Mouse (Mus musculus): ENCODE results near the gene Snrnp70. TPM values are rescaled to one million over a fixed set of nuclear protein-coding genes. Genes with fewer than 3 reads are reported as not detected.
A peak's percentile ranks its signal among the peaks of the same experiment; 100 is the strongest.

Snrnp70 gene
- polyA plus RNA-seq, 1 experiment from 2014 or later, result 202 TPM

DNA sequence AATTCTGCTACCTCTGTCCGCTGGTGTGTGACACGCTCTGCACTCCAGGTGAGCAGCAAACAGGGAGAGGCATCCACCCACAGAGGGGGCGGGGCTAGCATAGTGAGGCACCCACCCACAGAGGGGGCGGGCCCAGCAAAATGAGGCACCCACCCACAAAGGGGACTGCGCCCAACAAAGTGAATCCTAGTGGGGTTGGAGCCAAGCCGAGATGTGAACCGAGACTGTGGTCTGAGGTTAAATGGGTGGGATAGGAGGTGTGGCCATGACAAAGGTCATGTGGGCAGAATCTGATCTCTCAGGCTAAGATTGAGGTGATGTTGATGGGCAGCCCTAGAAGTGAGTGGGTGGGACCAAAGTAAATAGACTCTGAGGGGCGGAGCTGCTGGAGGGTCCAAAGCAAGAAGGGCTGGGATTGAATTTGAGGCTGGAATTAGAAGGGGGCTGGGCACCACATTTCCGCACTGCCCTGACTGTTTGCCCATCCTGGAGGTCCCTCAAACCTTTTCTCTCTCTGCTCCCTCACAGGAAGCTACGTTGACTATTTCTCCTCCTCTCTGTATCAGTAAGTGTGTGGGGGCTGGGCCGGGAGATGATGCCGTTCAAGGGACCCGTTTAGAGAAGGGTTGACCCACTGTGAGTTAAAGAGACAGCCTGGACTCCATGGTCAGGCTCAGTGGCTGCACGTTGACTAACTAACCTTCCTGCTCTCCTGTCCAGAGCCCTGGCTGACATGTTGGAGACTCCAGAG is 57.2 kb downstream of the Snrnp70 start:
- no peak for ATAC-seq (replicated peaks)
- 6% methylated on average over 14 of the region's 14 CpGs for WGBS
- H3K4me3 ChIP-seq, result no peak overlapping the region
- peaks cover 41% of the 10 kb centered on the region for H3K4me1 ChIP-seq
- H3K4me2 ChIP-seq, result peak overlapping the region; percentile 54
- H3K9ac ChIP-seq, result no peak overlapping the region
- no peak overlapping the region for H3K27ac ChIP-seq
- H3K27me3 ChIP-seq (replicated peaks), result peaks cover 9% of the 10 kb centered on the region
- no peaks in the 10 kb centered on the region for H3K36me3 ChIP-seq (replicated peaks)
- H3K9me3 ChIP-seq, result no peaks in the 10 kb centered on the region

DNA sequence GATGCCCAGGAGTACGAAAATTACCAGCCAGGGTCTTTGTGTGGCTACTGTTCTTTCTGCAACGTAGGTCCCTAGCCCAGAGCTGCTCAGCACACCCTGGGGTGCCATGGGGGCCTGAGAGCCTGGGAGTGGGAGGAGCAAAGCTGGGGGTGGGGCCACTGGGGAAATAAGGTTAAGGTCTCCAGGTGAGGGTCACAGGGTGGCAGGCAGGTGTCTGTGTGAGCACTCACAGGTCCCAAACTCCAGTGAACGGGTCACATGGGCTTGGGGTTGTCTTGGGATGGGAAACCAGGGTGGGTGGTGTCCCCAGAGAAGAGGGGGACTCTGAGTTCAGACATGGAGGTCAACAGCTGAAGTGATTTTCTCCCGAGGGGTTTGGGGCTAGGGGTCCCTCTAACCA is 58.1 kb downstream of the Snrnp70 start:
- Histone ChIP-seq H3K4me3 (no peak overlapping the region), H3K9me3 (no peaks in the 10 kb centered on the region), H3K4me1 (peaks cover 49% of the 10 kb centered on the region), H3K9ac (no peak overlapping the region), H3K27ac (no peak overlapping the region), H3K36me3 (replicated peaks) (no peaks in the 10 kb centered on the region), H3K27me3 (replicated peaks) (peaks cover 9% of the 10 kb centered on the region), H3K4me2 (no peak overlapping the region)
- ATAC-seq (replicated peaks), result no peak
- 7% methylated on average over 4 of the region's 4 CpGs for WGBS

DNA sequence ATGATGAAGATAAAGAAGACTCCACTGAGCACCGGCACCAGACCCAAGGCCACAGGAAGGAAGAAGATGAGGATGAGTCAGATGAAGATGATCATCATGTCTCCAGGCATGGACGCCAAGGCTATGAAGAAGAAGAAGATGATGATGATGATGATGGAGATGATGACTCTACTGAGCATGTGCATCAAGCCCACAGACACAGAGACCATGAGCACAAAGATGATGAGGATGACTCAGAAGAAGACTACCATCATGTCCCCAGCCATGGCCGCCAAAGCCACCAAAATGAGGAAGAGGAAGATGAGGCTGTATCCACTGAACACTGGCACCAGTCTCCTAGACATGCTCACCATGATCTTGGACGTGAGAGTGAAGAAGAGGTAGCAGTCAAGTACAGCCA is 59.2 kb downstream of the Snrnp70 start:
- Histone ChIP-seq H3K4me2 (no peak overlapping the region), H3K4me3 (no peak overlapping the region), H3K4me1 (peaks cover 54% of the 10 kb centered on the region), H3K36me3 (replicated peaks) (no peaks in the 10 kb centered on the region), H3K27ac (no peak overlapping the region), H3K9me3 (no peaks in the 10 kb centered on the region), H3K9ac (no peak overlapping the region), H3K27me3 (replicated peaks) (peaks cover 6% of the 10 kb centered on the region; the same call in 1 of the 2 replicates)
- ATAC-seq (replicated peaks), result no peak
- 96% methylated on average over 4 of the region's 4 CpGs for whole genome bisulfite sequencing

DNA sequence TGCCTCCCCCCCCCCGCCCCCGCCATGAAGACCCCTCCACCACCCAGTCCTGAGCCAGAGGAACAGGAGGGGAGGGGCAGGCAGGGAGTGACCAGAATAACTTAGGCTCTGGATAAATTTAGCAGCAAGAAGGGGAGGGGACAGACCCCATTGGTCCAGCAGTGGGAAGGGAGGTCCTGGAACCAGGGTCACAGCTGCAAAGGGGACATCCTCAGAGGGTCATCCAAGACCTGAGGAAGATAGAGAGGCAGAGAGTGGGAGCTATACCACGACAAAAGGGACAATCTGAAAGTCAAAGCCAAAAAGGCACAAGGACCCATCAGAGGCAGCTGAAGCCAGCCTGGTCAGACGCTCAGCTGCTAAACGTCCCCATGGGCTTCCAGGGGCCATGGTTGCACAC is 60.5 kb downstream of the Snrnp70 start, which contains the start of gene Hrc:
TSS of gene Hrc (plus strand) at position 235 of the 400 bp plus-strand sequence.
- Histone ChIP-seq H3K4me3 (no peak within 1 kb of the TSS), H3K9ac (no peak within 1 kb of the TSS), H3K4me2 (peak within 1 kb of the TSS; percentile 91; the same call in 1 of the 2 replicates), H3K27me3 (replicated peaks) (0 out of 2 replicates have a peak, but pooled peaks cover 4% of the 10 kb centered on the region), H3K36me3 (replicated peaks) (no peaks in the 10 kb centered on the region), H3K4me1 (peaks cover 41% of the 10 kb centered on the region), H3K9me3 (no peaks in the 10 kb centered on the region), H3K27ac (no peak within 1 kb of the TSS)
- no peak for ATAC-seq (replicated peaks)
- 41% methylated on average over 5 of the region's 5 CpGs for WGBS

DNA sequence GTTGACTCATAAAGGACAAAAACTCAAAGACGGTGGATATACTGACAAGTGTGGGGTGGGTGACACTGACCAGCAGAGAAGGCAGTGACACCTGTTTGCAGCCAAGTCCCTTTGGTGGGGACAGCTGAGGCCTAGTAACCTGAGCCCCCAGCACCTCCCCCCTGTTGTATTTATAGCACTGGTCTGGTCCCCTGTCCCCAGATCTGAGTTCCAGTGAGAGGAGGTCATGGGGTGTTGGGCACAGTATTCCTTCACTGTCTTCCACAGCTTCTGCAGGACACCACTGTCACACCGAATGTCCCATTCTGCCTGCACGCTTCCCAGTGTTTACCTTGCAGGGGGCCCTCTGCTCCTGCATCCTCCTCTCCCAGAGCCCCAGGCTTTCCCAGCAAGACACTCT is 60.9 kb downstream of the Snrnp70 start:
- Histone ChIP-seq H3K27me3 (replicated peaks) (0 out of 2 replicates have a peak, but pooled peaks cover 4% of the 10 kb centered on the region), H3K9ac (no peak overlapping the region), H3K4me2 (no peak overlapping the region), H3K4me3 (no peak overlapping the region), H3K27ac (no peak overlapping the region), H3K4me1 (peaks cover 37% of the 10 kb centered on the region), H3K9me3 (no peaks in the 10 kb centered on the region), H3K36me3 (replicated peaks) (no peaks in the 10 kb centered on the region)
- no peak for ATAC-seq (replicated peaks)
- WGBS, result 28% methylated on average over 3 of the region's 3 CpGs

DNA sequence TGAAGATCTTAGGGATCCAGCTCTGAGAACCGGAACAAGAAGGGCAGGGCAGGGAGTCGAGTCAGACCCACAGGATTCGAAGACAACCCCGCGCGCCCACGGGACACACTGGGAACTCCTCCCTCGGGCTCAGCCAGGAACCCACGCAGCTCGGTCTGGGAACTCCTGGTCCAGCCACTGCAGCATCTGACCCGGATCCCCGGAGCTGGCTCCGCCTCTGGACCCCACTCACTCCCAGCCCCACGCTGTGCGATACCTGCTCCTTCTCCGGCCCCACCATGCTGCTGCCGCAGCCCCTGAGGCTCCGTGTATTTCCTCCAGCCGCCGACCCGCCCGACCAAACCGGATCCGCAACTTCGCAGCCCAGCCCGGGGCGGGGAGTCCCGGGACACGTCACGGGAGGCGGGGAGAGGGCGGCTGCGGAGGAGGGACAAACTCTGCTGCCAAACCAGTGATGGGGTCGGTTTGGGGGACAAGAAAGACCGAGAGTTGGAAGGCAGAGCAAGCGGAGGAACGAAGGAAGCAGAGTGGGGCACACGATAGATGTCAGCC is 62.0 kb downstream of the Snrnp70 start, which contains the start of gene Trpm4:
TSS of gene Trpm4 (minus strand) at position 350 of the 552 bp plus-strand sequence.
- Histone ChIP-seq H3K27me3 (replicated peaks) (0 out of 2 replicates have a peak, but pooled peaks cover 4% of the 10 kb centered on the region), H3K27ac (peak within 1 kb of the TSS; percentile 51), H3K36me3 (replicated peaks) (no peaks in the 10 kb centered on the region), H3K4me2 (peak within 1 kb of the TSS; percentile 91), H3K9ac (peak within 1 kb of the TSS; percentile 53), H3K4me1 (peaks cover 26% of the 10 kb centered on the region), H3K9me3 (no peaks in the 10 kb centered on the region), H3K4me3 (peak within 1 kb of the TSS; percentile 52)
- peak; percentile 70 for ATAC-seq (replicated peaks)
- WGBS, result under 1% methylated on average over 38 of the region's 38 CpGs

DNA sequence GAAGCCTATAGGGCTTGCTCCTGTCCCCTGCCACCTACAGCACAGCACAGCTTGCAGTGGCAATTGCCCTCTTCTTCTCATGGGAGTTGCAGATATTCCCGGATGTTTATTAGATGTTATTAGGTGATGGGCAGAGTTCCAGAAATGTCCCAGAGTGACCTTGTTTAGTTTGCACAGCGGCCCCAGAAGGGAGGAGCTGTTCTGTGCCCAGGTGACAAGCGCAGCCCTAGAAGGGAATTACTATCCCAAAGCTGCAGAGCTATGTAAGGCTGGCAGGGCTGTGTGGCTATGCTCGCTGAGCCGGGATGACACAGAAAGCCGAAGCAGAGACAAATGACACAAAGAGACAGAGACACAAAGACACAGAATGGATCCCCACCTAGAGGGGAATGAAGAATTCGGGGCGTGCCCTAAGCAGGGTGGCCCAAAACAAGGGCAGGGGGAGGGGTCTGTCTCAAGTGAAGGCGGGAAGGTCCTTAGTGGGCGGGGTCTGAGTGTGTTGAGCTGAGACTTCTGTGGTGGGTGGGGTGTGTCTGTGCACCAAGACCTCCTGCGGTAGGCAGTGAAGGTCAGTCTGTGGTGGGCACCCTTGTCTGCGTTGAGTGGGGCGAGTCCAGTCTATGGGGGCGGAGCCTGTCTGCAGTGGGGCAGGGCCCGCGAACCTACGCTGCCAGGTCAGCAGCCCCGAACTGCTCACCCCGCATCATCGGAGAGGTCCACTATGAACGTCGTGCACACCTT is 62.7 kb downstream of the Snrnp70 start:
- ATAC-seq (replicated peaks), result peak; percentile 68
- Histone ChIP-seq H3K4me3 (peak overlapping the region; percentile 52), H3K4me1 (peaks cover 21% of the 10 kb centered on the region), H3K36me3 (replicated peaks) (no peaks in the 10 kb centered on the region), H3K27ac (peak overlapping the region; percentile 51), H3K9ac (peak overlapping the region; percentile 53), H3K27me3 (replicated peaks) (0 out of 2 replicates have a peak, but pooled peaks cover 4% of the 10 kb centered on the region), H3K4me2 (peak overlapping the region; percentile 91), H3K9me3 (no peaks in the 10 kb centered on the region)
- WGBS, result 2% methylated on average over 22 of the region's 22 CpGs

DNA sequence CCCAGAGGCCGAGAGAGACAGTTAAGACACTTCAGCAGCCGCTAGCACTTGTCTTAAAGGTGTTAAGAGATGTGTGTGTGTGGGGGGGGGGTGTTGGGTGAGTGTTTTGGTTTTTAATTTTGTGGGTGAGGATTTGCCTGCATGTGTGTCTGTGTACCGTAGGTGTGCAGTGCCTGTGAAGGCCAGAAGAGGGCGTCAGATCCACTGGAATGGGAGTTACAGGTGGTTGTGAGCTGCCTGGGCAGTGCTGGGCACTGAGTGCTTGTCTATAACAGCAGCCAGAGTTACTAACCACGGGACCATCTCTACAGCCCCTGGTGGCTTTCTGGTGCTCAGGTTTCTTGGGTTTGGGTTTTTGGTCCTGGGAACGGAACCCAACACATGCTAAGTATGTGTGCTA is 64.0 kb downstream of the Snrnp70 start:
- Histone ChIP-seq H3K27me3 (replicated peaks) (0 out of 2 replicates have a peak, but pooled peaks cover 3% of the 10 kb centered on the region), H3K4me3 (no peak overlapping the region), H3K4me2 (no peak overlapping the region), H3K36me3 (replicated peaks) (no peaks in the 10 kb centered on the region), H3K9me3 (no peaks in the 10 kb centered on the region), H3K9ac (no peak overlapping the region), H3K27ac (no peak overlapping the region), H3K4me1 (peaks cover 21% of the 10 kb centered on the region)
- no peak for ATAC-seq (replicated peaks)
- WGBS, result 86% methylated on average over 6 of the region's 6 CpGs

DNA sequence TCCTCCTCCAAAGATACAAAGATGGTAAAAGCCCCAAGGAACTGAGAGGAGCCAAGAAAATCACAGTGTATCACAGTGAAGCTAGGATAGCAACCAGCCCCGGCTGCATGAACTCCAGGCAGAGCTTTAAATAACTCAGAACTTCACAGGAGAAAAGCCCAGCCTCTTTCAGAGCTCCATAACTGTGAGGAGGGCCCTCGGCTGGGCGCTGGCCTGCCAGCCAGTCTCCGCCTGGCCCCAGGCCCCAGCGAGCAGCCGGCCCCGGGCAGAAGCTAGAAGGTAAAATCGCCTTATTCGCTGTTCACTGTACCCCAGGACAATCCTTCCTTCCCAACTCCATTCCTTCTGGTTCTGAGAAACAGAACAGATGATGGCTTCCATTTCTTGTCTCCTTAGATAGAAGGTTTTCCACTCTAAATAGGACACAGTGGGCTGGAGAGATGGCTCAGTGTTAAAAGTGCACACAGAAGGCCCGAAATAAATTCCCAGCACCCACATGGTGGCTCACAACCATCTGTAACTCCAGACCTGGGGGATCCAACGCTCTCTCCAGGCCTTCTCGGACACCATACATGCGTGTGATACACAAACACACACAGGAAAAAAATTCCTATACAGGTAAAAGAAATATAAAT is 66.6 kb downstream of the Snrnp70 start:
- no peak for ATAC-seq (replicated peaks)
- Histone ChIP-seq H3K36me3 (replicated peaks) (no peaks in the 10 kb centered on the region), H3K9ac (no peak overlapping the region), H3K27ac (no peak overlapping the region), H3K27me3 (replicated peaks) (no peaks in the 10 kb centered on the region), H3K4me1 (peaks cover 18% of the 10 kb centered on the region), H3K4me3 (no peak overlapping the region), H3K4me2 (no peak overlapping the region), H3K9me3 (no peaks in the 10 kb centered on the region)
- WGBS, result 87% methylated on average over 13 of the region's 13 CpGs

All from midbrain, embryonic 15.5 days (tissue).